26 mouse cellular contexts compared by ENCODE assay signal in the genomic region with DNA sequence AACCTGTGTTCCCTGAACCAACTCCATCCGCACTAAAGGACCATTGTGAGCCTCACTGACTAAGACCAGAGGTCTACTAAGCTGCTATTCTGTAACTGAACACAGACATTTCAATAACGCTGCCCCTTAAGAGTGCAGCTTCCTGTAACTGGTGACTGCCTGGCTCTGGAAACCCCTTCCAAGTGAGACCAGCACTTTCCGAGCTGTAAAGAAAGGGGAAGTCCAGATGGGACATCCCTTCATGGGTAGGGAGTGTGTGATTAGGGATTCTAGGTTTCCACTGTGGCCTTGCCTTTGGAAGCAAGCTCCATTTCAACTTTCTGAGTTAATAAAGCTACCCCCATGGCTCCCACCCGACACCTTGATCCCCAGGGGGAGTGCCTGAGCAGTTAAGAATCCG.
"Had no signal": no experiment of that assay in that cellular context is flagged by ENCODE, and none has a peak within 500 bp of the region (broad histone marks: within the 10 kb centered on the region; RNA-seq: fewer than 3 reads in every experiment).

No protein-coding gene starts in this region.

- H3K4me2 ChIP-seq: heart, embryonic 11.5 days; heart, embryonic 13.5 days; heart, embryonic 15.5 days; hindbrain, embryonic 12.5 days; hindbrain, embryonic 14.5 days; intestine, embryonic 15.5 days; limb, embryonic 12.5 days; liver, embryonic 11.5 days had no signal

- H3K27me3 ChIP-seq: heart, embryonic 15.5 days; hindbrain, embryonic 12.5 days; intestine, embryonic 15.5 days; limb, embryonic 12.5 days had no signal

- H3K4me3 ChIP-seq: gastrocnemius, adult 2 months; heart, adult 2 months; heart, embryonic 13.5 days; heart, embryonic 15.5 days; hindbrain, embryonic 10.5 days; hindbrain, embryonic 12.5 days; intestine, embryonic 15.5 days; limb, embryonic 12.5 days had no signal

- H3K9me3 ChIP-seq: heart, embryonic 13.5 days; heart, embryonic 15.5 days; hindbrain, embryonic 10.5 days; hindbrain, embryonic 12.5 days; intestine, embryonic 15.5 days; limb, embryonic 12.5 days had no signal

- DNase-seq: gastrocnemius, adult 2 months; gastrocnemius, postnatal 10 days; gastrocnemius, postnatal 25 days; heart, adult 11 months; heart, adult 2 months; heart, postnatal 14 days; heart, postnatal 36 days; kidney, adult 18-20 months; kidney, adult 8-10 months; kidney, postnatal 10 days; kidney, postnatal 25 days; kidney, postnatal 4 days; left cerebral cortex, postnatal 4 days; liver had no signal

- H3K36me3 ChIP-seq: heart, embryonic 13.5 days; heart, embryonic 15.5 days; hindbrain, embryonic 10.5 days; hindbrain, embryonic 12.5 days; intestine, embryonic 15.5 days; limb, embryonic 12.5 days had no signal

- H3K9ac ChIP-seq: heart, embryonic 13.5 days; heart, embryonic 15.5 days; hindbrain, embryonic 12.5 days; hindbrain, embryonic 14.5 days; intestine, embryonic 15.5 days; limb, embryonic 12.5 days had no signal

- H3K27ac ChIP-seq: gastrocnemius, adult 2 months; heart, adult 2 months; heart, embryonic 13.5 days; heart, embryonic 15.5 days; hindbrain, embryonic 10.5 days; hindbrain, embryonic 12.5 days; hindbrain, embryonic 14.5 days; intestine, embryonic 15.5 days; limb, embryonic 12.5 days had no signal

- H3K4me1 ChIP-seq: heart, embryonic 13.5 days; heart, embryonic 15.5 days; hindbrain, embryonic 12.5 days; intestine, embryonic 15.5 days; limb, embryonic 12.5 days had no signal

- ATAC-seq: hindbrain, embryonic 16.5 days; inflammation-experienced regulatory T-cells, adult 6 months; intestine, embryonic 15.5 days; intestine, postnatal 0 days had no signal
